Mouse (Mus musculus): Measurements from ENCODE around the gene St5. TPM values are rescaled to one million over a fixed set of nuclear protein-coding genes. Genes with fewer than 3 reads are reported as not detected.
A peak's percentile ranks its signal among the peaks of the same experiment; 100 is the strongest.

The St5 gene
- polyA plus RNA-seq (2014; fragmentation: Nextera tagmentation; extraction: Ambion mirVana): 38.7 and 38.8 TPM in 2 replicates

- H3K9ac ChIP-seq (ENCODE audit: low read depth, low read length): peak within 1 kb of the TSS; percentile 81
- peak within 1 kb of the TSS; percentile 73 for H3K4me2 ChIP-seq
- DNase-seq (ENCODE audit: low spot score): peak; percentile 98
- under 1% methylated on average over 61 of the region's 61 CpGs for WGBS
- peak within 1 kb of the TSS; percentile 73 for H3K4me3 ChIP-seq (ENCODE audit: low read depth, low read length)
- H3K27ac ChIP-seq (ENCODE audit: low read depth, low read length): peak within 1 kb of the TSS; percentile 69
- H3K36me3 ChIP-seq (ENCODE audit: control insufficient read depth, insufficient read depth, low read length): no peaks in the 10 kb centered on the region; the same call in 1 of the 2 replicates
- ATAC-seq (replicated peaks; ENCODE audit: low FRiP score): peak; percentile 93
- no peaks in the 10 kb centered on the region for H3K9me3 ChIP-seq (ENCODE audit: control insufficient read depth, low read length)
- H3K4me1 ChIP-seq (replicated peaks; ENCODE audit: control insufficient read depth, insufficient read depth, low read length): peaks cover 3% of the 10 kb centered on the region
- no peaks in the 10 kb centered on the region for H3K27me3 ChIP-seq (replicated peaks; ENCODE audit: control insufficient read depth, insufficient read depth, low read length)
Measured at GRCm38 (mm10) chr7:109703190-109704015, at the start of gene St5, which contains the start of gene Akip1. TSS of gene St5 (minus strand) at chr7:109703605. TSS of gene Akip1 (plus strand) at chr7:109703690.

DNA sequence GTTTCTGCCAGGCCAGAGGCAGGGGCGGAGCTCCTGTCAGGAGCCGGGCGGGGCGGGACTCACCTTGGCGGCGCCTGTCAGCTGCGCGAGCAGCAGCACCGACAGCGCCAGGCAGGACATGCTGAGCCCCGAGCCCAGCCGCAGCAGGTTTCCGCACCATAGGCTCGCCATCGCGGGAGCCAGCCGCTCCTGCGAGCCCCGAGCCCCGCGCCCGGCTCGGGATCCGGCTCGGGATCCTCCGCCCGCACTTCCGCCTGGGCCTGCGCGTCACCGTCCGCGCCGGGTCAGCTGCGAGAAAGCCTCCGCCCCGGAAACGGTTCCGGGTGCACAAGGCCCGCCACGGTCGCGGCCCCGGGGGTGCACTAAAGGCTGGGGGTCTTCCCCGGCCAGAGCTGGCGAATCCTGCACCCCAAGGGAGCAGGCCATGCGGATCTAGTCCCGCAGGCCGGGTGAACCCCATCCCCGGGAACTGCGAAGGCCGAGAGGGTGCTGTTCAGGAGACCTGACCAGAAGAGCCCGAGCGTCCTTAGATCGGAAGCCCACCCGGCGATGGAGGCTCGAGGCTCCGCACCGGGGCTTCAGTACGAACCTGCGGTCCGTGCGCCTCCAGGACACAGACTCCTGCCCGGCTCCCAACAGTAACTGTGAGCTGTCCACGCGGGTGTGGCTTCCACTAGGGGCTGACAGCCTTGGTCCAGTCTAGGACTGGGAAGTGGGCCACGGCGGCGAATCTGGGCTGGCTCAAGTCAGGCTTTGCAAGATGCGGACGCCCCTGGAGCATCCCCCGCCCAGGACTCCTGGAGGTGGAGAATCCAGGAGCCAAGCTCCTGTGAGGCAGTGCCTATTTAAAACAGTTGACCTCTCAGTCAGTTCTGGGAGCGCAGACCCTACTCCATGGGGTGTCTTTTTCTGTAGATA lies 48.9 kb upstream of the St5 start, which contains the start of gene Tmem9b:
Gene Tmem9b, minus strand, starts transcription at position 868 of the 918 bp plus-strand sequence.
- no peaks in the 10 kb centered on the region for H3K9me3 ChIP-seq (ENCODE audit: control insufficient read depth, low read length)
- peak within 1 kb of the TSS; percentile 92 for H3K4me2 ChIP-seq
- ATAC-seq (replicated peaks; ENCODE audit: low FRiP score) (peak; percentile 88), DNase-seq (ENCODE audit: low spot score) (peak; percentile 88)
- peak within 1 kb of the TSS; percentile 87 for H3K9ac ChIP-seq (ENCODE audit: low read depth, low read length)
- peak within 1 kb of the TSS; percentile 76 for H3K4me3 ChIP-seq (ENCODE audit: low read depth, low read length)
- WGBS: under 1% methylated on average over 74 of the region's 74 CpGs
- H3K27ac ChIP-seq (ENCODE audit: low read depth, low read length): peak within 1 kb of the TSS; percentile 67
- H3K27me3 ChIP-seq (replicated peaks; ENCODE audit: control insufficient read depth, insufficient read depth, low read length): no peaks in the 10 kb centered on the region
- H3K36me3 ChIP-seq (ENCODE audit: control insufficient read depth, insufficient read depth, low read length): no peaks in the 10 kb centered on the region
- H3K4me1 ChIP-seq (replicated peaks; ENCODE audit: control insufficient read depth, insufficient read depth, low read length): peaks cover 7% of the 10 kb centered on the region; the same call in 1 of the 2 replicates

GRCm38 (mm10) chr7:109751427-109752007 lies 48.1 kb upstream of the St5 start:
- 3% methylated on average over 13 of the region's 13 CpGs for WGBS
- Histone ChIP-seq H3K36me3 (ENCODE audit: control insufficient read depth, insufficient read depth, low read length) (no peaks in the 10 kb centered on the region), H3K27ac (ENCODE audit: low read depth, low read length) (peak overlapping the region; percentile 67), H3K4me2 (peak overlapping the region; percentile 92), H3K27me3 (replicated peaks; ENCODE audit: control insufficient read depth, insufficient read depth, low read length) (no peaks in the 10 kb centered on the region), H3K4me1 (replicated peaks; ENCODE audit: control insufficient read depth, insufficient read depth, low read length) (peaks cover 7% of the 10 kb centered on the region; the same call in 1 of the 2 replicates), H3K9me3 (ENCODE audit: control insufficient read depth, low read length) (no peaks in the 10 kb centered on the region), H3K4me3 (ENCODE audit: low read depth, low read length) (peak overlapping the region; percentile 76), H3K9ac (ENCODE audit: low read depth, low read length) (peak overlapping the region; percentile 87)
- peak; percentile 22 for ATAC-seq (replicated peaks; ENCODE audit: low FRiP score)
- no peak for DNase-seq (ENCODE audit: low spot score)

- Histone ChIP-seq H3K27ac (ENCODE audit: low read depth, low read length) (no peak overlapping the region), H3K4me2 (no peak overlapping the region), H3K36me3 (ENCODE audit: control insufficient read depth, insufficient read depth, low read length) (peaks cover 4% of the 10 kb centered on the region; the same call in 1 of the 2 replicates), H3K27me3 (replicated peaks; ENCODE audit: control insufficient read depth, insufficient read depth, low read length) (no peaks in the 10 kb centered on the region), H3K9ac (ENCODE audit: low read depth, low read length) (no peak overlapping the region), H3K4me3 (ENCODE audit: low read depth, low read length) (no peak overlapping the region), H3K9me3 (ENCODE audit: control insufficient read depth, low read length) (no peaks in the 10 kb centered on the region), H3K4me1 (replicated peaks; ENCODE audit: control insufficient read depth, insufficient read depth, low read length) (peaks cover 4% of the 10 kb centered on the region; the same call in 1 of the 2 replicates)
- DNase-seq (ENCODE audit: low spot score) (no peak), ATAC-seq (replicated peaks; ENCODE audit: low FRiP score) (no peak)
- WGBS: 68% methylated on average over 1 of the region's 1 CpGs
Measured at GRCm38 (mm10) chr7:109747747-109748146, 44.3 kb upstream of the St5 start.

- Histone ChIP-seq H3K4me1 (replicated peaks; ENCODE audit: control insufficient read depth, insufficient read depth, low read length) (no peaks in the 10 kb centered on the region), H3K27me3 (replicated peaks; ENCODE audit: control insufficient read depth, insufficient read depth, low read length) (no peaks in the 10 kb centered on the region), H3K27ac (ENCODE audit: low read depth, low read length) (no peak overlapping the region), H3K9me3 (ENCODE audit: control insufficient read depth, low read length) (no peaks in the 10 kb centered on the region), H3K9ac (ENCODE audit: low read depth, low read length) (no peak overlapping the region), H3K36me3 (ENCODE audit: control insufficient read depth, insufficient read depth, low read length) (peaks cover 4% of the 10 kb centered on the region; the same call in 1 of the 2 replicates), H3K4me2 (no peak overlapping the region), H3K4me3 (ENCODE audit: low read depth, low read length) (no peak overlapping the region)
- ATAC-seq (replicated peaks; ENCODE audit: low FRiP score) (no peak), DNase-seq (ENCODE audit: low spot score) (no peak)
- 84% methylated on average over 4 of the region's 4 CpGs for WGBS
Measured at GRCm38 (mm10) chr7:109741703-109742102, 38.3 kb upstream of the St5 start.

DNA sequence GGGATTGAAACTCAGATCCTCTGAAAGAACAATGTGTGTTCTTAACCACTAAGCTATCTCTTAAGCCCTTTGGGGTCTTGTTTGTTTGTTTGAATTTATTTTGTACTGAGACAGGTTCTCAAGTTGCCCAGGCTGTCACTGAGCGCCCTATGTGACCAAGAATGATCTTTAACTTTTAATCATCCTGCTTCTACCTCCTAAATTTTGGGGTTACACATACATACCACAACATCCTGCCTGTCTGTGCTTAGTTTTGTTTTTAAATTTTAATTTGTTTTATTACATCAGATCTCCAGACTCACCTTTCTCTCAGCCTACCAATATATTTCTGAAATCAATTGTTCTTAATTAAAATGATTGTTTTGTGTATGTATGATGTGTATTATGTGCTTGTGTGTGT lies 37.7 kb upstream of the St5 start:
- no peaks in the 10 kb centered on the region for H3K4me1 ChIP-seq (replicated peaks; ENCODE audit: control insufficient read depth, insufficient read depth, low read length)
- no peak overlapping the region for H3K9ac ChIP-seq (ENCODE audit: low read depth, low read length)
- no peak for ATAC-seq (replicated peaks; ENCODE audit: low FRiP score)
- no peaks in the 10 kb centered on the region for H3K9me3 ChIP-seq (ENCODE audit: control insufficient read depth, low read length)
- no peak overlapping the region for H3K27ac ChIP-seq (ENCODE audit: low read depth, low read length)
- no peak overlapping the region for H3K4me3 ChIP-seq (ENCODE audit: low read depth, low read length)
- H3K4me2 ChIP-seq: no peak overlapping the region
- 84% methylated on average over 1 of the region's 1 CpGs for WGBS
- peaks cover 5% of the 10 kb centered on the region for H3K36me3 ChIP-seq (ENCODE audit: control insufficient read depth, insufficient read depth, low read length)
- DNase-seq (ENCODE audit: low spot score): no peak
- H3K27me3 ChIP-seq (replicated peaks; ENCODE audit: control insufficient read depth, insufficient read depth, low read length): no peaks in the 10 kb centered on the region

GRCm38 (mm10) chr7:109739822-109740370 lies 36.5 kb upstream of the St5 start:
- no peaks in the 10 kb centered on the region for H3K9me3 ChIP-seq (ENCODE audit: control insufficient read depth, low read length)
- H3K27me3 ChIP-seq (replicated peaks; ENCODE audit: control insufficient read depth, insufficient read depth, low read length): no peaks in the 10 kb centered on the region
- H3K4me1 ChIP-seq (replicated peaks; ENCODE audit: control insufficient read depth, insufficient read depth, low read length): no peaks in the 10 kb centered on the region
- H3K4me2 ChIP-seq: no peak overlapping the region
- no peak overlapping the region for H3K27ac ChIP-seq (ENCODE audit: low read depth, low read length)
- ATAC-seq (replicated peaks; ENCODE audit: low FRiP score): no peak
- no peak overlapping the region for H3K4me3 ChIP-seq (ENCODE audit: low read depth, low read length)
- peaks cover 4% of the 10 kb centered on the region for H3K36me3 ChIP-seq (ENCODE audit: control insufficient read depth, insufficient read depth, low read length)
- no peak for DNase-seq (ENCODE audit: low spot score)
- no peak overlapping the region for H3K9ac ChIP-seq (ENCODE audit: low read depth, low read length)
- 79% methylated on average over 5 of the region's 5 CpGs for WGBS

DNA sequence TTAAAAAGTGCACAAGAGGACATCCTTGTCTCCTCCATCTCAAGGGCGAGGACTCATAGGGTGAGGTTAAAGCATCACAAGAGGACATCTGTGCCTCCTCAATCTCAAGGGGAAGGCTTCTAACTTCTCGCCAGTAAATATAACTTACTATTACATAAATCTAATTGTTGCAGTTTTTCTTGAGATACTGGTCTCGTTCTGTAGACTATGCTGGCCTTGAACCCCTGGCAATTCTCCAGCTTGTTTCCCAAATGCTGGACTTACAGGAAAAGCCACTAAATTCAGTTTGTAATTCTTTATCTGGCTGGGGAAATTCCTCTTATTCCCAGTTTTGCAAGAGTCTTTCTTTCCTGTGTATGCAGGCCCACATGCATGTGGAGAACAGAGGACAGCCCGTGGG lies 31.4 kb upstream of the St5 start:
- Histone ChIP-seq H3K27me3 (replicated peaks; ENCODE audit: control insufficient read depth, insufficient read depth, low read length) (no peaks in the 10 kb centered on the region), H3K9me3 (ENCODE audit: control insufficient read depth, low read length) (no peaks in the 10 kb centered on the region), H3K27ac (ENCODE audit: low read depth, low read length) (no peak overlapping the region), H3K4me1 (replicated peaks; ENCODE audit: control insufficient read depth, insufficient read depth, low read length) (no peaks in the 10 kb centered on the region), H3K4me2 (no peak overlapping the region), H3K9ac (ENCODE audit: low read depth, low read length) (no peak overlapping the region), H3K4me3 (ENCODE audit: low read depth, low read length) (no peak overlapping the region), H3K36me3 (ENCODE audit: control insufficient read depth, insufficient read depth, low read length) (peaks cover 2% of the 10 kb centered on the region; the same call in 1 of the 2 replicates)
- 84% methylated on average over 4 of the region's 4 CpGs for WGBS
- ATAC-seq (replicated peaks; ENCODE audit: low FRiP score) (no peak), DNase-seq (ENCODE audit: low spot score) (no peak)

Data from liver, embryonic 11.5 days (tissue).